Mouse (Mus musculus) forebrain, embryonic 16.5 days (tissue): Measurements from ENCODE around the gene Hand2. TPM values are rescaled to one million over a fixed set of nuclear protein-coding genes. Genes with fewer than 3 reads are reported as not detected.

ENCODE experiments used
- ATAC-seq: fragments of 200-750 bp; cut with Nextera tagmentation; 2 replicates; pipeline ENCODE4 v1.8.0; 2017; ENCODE audit warnings: mild to moderate bottlenecking, moderate library complexity
- H3K27ac ChIP-seq: fragments of 300-500 bp; sonication (generic); 2 replicates; pipeline ENCODE4 v1.5.1; 2014; ENCODE audit warnings: low read length, control low read depth
- H3K27me3 ChIP-seq: fragments of 300-500 bp; sonication (generic); replicated peaks from 2 replicates; pipeline ENCODE4 v1.6.1; 2014; ENCODE audit warnings: low read length; ENCODE audit not compliant: control insufficient read depth, insufficient read depth
- H3K36me3 ChIP-seq: fragments of 300-500 bp; sonication (generic); 2 replicates; pipeline ENCODE4 v1.6.1; 2014; ENCODE audit not compliant: control insufficient read depth, insufficient read depth
- H3K4me1 ChIP-seq: fragments of 300-500 bp; sonication (generic); replicated peaks from 2 replicates; pipeline ENCODE4 v1.6.1; 2014; ENCODE audit warnings: low read length; ENCODE audit not compliant: control insufficient read depth, insufficient read depth
- H3K4me2 ChIP-seq: fragments of 300-500 bp; sonication (generic); 2 replicates; pipeline ENCODE4 v1.6.1; 2014; ENCODE audit warnings: mild to moderate bottlenecking, low read length, control low read depth
- H3K4me3 ChIP-seq: fragments of 300-500 bp; sonication (generic); replicated peaks from 2 replicates; pipeline ENCODE4 v1.5.1; 2014; ENCODE audit warnings: mild to moderate bottlenecking, low read length, control low read depth
- H3K9ac ChIP-seq: fragments of 300-500 bp; sonication (generic); replicated peaks from 2 replicates; pipeline ENCODE4 v1.6.1; 2014; ENCODE audit warnings: low read depth, low read length, control low read depth
- H3K9me3 ChIP-seq: fragments of 300-500 bp; sonication (generic); 2 replicates; pipeline ENCODE4 v1.6.1; 2016; ENCODE audit warnings: low read length; ENCODE audit not compliant: control insufficient read depth
- WGBS: fragments of 180-500 bp; shearing (Covaris S2); extraction: QIAGEN DNeasy Blood & Tissue Kit; methylation state at CpG from one replicate; pipeline ENCODE4 v1.1.7; 2014; 5-methylcytosine and 5-hydroxymethylcytosine counted together
- polyA plus RNA-seq: library from polyadenylated mRNA; unstranded; fragments of >200 nt; fragmentation: Nextera tagmentation; extraction: Ambion mirVana; gene quantifications from 2 replicates; pipeline ENCODE4 v1.2.1, GENCODE M21; 2015

The Hand2 gene
- polyA plus RNA-seq, 1 experiment from 2014 or later = not detected

DNA sequence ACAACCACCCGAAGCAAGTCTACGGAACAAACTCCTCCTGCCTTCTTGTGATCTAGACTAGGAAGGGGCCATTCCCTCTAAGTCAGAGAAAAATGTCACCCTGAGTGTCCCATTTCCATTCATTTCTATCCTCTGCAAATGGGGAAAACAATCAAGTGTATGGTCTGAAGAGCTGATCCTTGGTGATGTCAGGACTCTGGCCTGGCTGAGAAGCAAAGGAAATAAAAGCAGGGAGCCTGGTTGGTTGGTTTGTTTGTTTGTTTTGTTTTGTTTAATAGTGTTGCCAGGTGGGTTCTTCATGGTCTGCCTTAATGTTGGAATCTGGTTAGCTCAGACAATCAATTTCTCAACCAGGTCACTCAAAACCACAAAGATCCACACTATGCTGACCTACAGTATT is 9.3 kb downstream of the Hand2 start:
- Histone ChIP-seq H3K27ac (no peak overlapping the region), H3K4me1 (peaks cover 10% of the 10 kb centered on the region), H3K36me3 (no peaks in the 10 kb centered on the region), H3K9ac (no peak overlapping the region), H3K9me3 (no peaks in the 10 kb centered on the region), H3K4me3 (no peak overlapping the region), H3K27me3 (peaks cover 78% of the 10 kb centered on the region), H3K4me2 (no peak overlapping the region)
- no peak for ATAC-seq
- WGBS = 9% methylated on average over 2 of the region's 2 CpGs

DNA sequence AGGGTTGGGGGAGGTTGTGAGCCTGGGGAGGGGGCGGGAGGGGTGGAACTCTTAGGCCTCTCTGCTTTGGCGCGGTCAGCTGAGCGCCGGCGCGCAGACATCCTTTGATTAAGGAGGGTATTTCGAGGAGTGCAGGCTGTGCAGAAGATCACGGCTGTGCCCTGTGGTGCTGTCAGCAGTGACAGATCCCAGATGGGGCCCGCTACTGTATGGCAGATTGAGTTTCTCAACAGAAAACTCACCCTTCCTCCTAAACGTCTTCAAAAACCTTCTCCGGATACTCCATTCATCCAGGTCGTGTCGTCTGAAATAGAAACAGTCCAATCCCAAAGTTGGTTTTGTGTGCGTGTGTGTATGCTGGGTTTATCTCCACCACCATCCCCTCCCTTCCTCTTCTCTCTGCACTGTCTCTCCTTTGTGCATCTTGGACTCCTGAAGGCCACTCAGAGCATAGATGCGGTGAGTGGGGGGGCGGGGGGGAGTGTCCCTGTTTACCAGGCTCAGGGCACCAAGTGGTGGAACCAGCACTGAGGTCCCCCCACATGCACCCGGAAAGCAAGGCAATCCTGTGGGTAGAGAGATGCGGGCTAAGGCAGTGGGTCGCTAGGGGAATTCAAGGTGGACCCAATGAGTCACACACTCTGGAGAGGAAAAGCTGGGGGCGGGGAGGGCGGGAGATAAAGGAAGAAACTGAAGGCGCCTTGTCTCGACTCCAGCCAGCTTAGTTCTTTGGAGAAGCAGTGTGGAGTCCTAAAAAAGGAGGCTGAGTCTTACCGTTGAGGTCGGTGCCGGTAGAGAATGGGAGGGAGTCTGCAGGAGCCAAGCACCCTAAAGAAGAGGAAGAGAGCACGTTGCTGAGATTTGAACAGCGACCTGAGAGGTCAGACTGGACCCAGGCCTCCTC is 11.2 kb downstream of the Hand2 start:
- H3K9me3 ChIP-seq = no peaks in the 10 kb centered on the region
- H3K36me3 ChIP-seq = no peaks in the 10 kb centered on the region
- peaks cover 10% of the 10 kb centered on the region for H3K4me1 ChIP-seq
- WGBS = under 1% methylated on average over 29 of the region's 29 CpGs
- peaks cover 75% of the 10 kb centered on the region for H3K27me3 ChIP-seq
- H3K4me3 ChIP-seq = no peak overlapping the region
- H3K9ac ChIP-seq = no peak overlapping the region
- H3K27ac ChIP-seq = no peak overlapping the region
- H3K4me2 ChIP-seq = no peak overlapping the region
- no peak for ATAC-seq

DNA sequence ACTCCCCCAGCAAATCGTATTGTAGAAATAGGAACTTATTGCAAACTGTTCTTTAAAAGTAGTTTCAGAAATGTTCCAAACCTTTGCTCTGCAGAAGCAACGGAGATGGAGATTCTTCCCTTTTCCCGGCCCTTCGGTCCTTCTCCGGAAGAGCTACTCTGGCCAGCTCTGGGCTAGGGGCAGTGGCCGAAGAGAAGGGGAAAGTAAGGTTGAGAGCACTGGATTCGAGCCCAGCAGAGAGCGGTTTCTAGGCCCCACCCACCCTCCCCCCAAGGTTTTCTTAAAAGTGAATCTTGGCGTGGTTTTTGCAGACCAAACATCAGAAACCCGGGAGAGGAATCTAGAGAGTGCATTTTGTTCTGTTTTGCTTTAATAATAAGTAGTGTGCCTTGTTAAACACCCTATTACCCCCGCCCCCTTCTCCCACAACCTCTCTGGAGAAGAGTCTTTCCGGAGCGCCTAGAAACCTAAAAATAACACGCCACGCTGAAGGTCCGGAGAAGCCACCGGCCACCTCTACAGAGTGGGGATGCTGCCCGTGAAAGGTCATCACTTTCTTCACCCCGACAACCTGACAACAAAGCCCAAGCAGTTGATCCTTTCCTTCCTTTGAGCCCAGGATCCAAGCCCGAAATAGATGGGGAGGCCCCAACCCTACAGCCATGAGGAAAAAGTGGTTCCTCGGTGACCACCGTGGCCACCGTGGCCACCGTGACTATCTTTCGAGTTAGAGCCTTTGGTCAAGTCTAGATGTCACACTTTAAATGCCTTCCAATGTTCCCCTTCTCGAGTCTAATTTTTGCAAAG is 12.1 kb downstream of the Hand2 start:
- H3K4me1 ChIP-seq = peaks cover 10% of the 10 kb centered on the region
- H3K27me3 ChIP-seq = peaks cover 77% of the 10 kb centered on the region
- H3K27ac ChIP-seq = no peak overlapping the region
- H3K4me2 ChIP-seq = no peak overlapping the region
- WGBS = 1% methylated on average over 26 of the region's 26 CpGs
- H3K9me3 ChIP-seq = no peaks in the 10 kb centered on the region
- no peak for ATAC-seq
- no peak overlapping the region for H3K4me3 ChIP-seq
- H3K36me3 ChIP-seq = no peaks in the 10 kb centered on the region
- H3K9ac ChIP-seq = no peak overlapping the region

DNA sequence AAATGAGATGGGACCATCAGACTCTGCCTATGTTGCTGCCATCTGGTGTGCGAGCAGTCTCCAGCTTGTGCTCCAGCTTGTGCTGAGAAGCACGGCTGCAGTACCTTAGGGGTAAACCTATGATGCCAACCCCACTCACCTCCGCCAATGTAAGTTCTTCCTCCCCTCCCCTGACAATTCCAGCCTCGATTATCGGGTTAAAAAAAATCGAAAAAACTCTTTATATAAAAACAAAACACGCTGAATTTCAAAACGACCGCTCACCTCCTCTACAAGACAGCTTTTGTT is 12.6 kb downstream of the Hand2 start:
- Histone ChIP-seq H3K4me2 (no peak overlapping the region), H3K9me3 (no peaks in the 10 kb centered on the region), H3K9ac (no peak overlapping the region), H3K36me3 (no peaks in the 10 kb centered on the region), H3K27me3 (peaks cover 80% of the 10 kb centered on the region), H3K4me1 (peaks cover 8% of the 10 kb centered on the region), H3K27ac (no peak overlapping the region), H3K4me3 (no peak overlapping the region)
- under 1% methylated on average over 9 of the region's 9 CpGs for WGBS
- ATAC-seq = peak; percentile 79

DNA sequence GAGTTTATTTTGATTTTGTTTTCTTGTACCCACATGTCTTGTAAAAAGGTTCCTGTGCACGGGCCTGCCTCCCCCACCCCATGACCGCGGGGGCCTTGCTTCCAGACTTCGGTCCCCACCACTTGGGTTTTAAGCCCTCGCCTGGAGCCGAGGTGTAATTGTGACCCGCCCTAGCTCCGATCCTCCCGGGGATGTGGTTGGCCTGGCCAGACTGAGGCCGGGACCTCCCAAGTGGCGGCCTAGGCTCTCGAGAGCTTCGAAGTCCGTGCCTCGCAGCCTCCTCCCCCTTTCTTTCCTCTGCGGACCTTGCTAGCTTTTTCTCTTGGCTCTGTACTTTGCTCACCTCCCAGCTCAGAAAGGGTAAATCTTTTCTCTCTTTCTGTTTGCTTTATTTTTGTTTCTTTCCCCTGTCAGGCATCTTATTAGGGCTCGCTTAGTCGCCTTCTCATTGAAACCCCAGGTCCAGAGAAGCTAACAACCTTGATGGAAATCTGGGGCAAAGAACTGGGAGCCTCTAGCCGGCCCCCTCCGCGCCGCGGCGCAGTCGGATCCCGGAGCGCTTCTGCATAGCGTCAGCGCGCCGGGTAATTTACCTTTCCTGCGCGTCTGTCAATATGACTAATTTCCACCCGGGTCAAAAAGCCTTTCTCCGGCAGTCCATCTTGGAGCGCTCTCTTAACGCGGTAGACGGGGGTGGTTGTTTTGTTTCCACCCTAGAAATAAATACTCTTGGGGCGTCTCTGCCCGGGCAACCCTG is 13.2 kb downstream of the Hand2 start:
- H3K9ac ChIP-seq = no peak overlapping the region

DNA sequence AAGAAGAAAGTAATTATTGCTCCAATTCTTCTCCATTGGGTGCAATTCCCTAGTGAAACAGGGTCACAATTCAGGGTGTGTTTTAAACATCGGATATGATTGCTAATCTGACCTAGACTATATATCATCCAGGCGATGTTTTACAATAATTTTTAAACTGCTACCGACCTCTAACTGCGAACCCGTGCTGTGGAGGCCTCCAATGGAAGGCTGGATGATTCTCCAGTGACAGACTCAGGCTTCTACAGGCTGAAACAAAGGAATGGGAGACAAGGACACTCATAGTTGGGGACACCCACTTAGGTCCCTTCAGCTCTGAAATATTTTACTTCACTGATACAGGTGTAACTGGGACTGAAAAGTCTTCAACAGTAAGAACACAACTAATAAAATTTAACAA is 13.9 kb downstream of the Hand2 start:
- WGBS = under 1% methylated on average over 5 of the region's 5 CpGs
- Histone ChIP-seq H3K4me3 (no peak overlapping the region), H3K9ac (no peak overlapping the region), H3K27ac (no peak overlapping the region), H3K4me2 (no peak overlapping the region), H3K36me3 (no peaks in the 10 kb centered on the region), H3K27me3 (peaks cover 80% of the 10 kb centered on the region), H3K4me1 (peaks cover 3% of the 10 kb centered on the region), H3K9me3 (no peaks in the 10 kb centered on the region)
- no peak for ATAC-seq

More for the DNA sequence above, 13.2 kb downstream of the Hand2 start:
- no peak overlapping the region for H3K4me2 ChIP-seq
- WGBS = under 1% methylated on average over 41 of the region's 41 CpGs
- H3K36me3 ChIP-seq = no peaks in the 10 kb centered on the region
- peak; percentile 38 for ATAC-seq
- H3K4me1 ChIP-seq = peaks cover 3% of the 10 kb centered on the region
- no peak overlapping the region for H3K4me3 ChIP-seq
- no peak overlapping the region for H3K27ac ChIP-seq
- no peaks in the 10 kb centered on the region for H3K9me3 ChIP-seq
- H3K27me3 ChIP-seq = peaks cover 80% of the 10 kb centered on the region

DNA sequence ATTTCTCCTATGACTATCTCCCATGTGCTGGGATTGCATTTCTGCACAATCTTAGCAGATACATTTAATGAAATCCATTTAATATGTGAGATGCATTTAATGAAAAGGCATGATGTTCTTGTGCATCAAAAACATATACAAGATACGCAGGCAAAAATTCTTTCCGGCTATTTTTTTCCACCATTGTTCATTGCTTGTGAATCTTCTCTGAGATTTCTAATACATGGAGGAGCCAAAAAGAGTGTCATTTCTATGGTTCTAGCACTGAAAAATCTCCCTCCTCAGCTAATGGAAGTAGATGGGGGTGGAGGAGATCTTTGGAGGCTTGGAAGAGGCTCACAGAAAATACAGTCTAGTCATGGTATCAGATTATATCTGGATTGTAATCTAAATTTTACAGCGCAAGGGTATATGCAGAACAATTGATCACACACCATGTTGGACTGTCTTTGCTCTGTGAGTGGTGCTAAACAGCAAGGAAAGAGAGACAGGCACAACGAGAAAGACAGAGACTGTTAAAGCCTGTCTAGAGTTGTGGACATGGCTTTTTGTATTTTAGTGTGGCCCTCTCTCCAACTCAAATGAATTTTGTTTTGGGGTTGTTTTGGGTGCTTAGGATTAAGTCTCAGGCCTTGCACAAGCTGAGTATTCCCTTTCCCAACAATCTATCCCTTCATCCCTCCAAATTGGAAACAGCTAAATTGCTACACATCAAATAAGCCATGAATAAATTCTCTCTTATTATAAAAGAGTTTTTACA is 16.7 kb downstream of the Hand2 start:
- 31% methylated on average over 4 of the region's 4 CpGs for WGBS
- Histone ChIP-seq H3K4me1 (peaks cover 8% of the 10 kb centered on the region), H3K27ac (no peak overlapping the region), H3K9ac (no peak overlapping the region), H3K9me3 (no peaks in the 10 kb centered on the region), H3K4me2 (no peak overlapping the region), H3K36me3 (no peaks in the 10 kb centered on the region), H3K4me3 (no peak overlapping the region), H3K27me3 (peaks cover 78% of the 10 kb centered on the region)
- ATAC-seq = no peak

DNA sequence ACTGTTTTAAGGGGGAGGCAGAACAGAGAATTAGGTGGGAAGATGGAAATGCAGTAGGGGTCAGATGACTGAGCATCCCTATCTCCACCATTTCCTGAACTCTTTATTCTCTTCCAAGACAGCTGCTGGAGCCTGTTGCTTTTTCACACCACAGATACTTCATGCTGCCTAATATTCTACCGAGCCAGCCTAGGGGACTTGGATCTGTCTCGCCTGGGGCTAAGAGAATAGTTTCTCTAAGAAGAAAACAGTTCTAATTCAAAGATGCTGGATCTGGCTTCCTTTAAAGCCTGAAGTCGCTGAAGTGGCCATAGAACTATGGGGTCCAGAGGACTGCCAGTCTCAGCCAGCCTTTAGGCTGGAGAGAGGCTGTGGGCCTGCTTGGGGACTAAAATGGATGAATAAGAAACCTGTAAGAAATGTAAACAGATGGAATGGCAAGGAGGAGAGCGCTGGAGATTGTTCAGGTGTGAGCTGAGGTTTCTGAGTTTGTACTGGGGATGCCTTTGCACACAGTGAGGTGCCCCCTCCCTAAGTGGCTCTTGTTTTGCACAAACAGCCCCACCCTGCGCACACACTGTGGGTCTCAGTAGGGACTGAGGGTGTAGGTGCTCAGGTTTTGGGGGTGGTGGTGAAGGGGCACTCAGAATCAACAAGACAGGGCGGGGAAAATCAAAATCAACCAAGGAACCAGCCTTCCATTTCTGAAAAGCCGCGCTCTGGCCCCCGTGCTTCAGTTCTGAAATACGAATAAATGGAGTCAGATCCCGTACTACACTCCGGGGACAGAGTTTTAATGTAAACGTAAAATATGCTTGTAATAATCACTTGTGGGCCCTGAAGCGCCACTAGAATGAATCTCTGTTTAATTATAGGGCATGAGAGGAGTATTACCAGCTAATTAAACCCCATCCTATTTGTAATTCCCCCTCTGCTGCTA is 19.2 kb downstream of the Hand2 start:
- Histone ChIP-seq H3K9me3 (no peaks in the 10 kb centered on the region), H3K4me3 (no peak overlapping the region), H3K9ac (no peak overlapping the region), H3K27ac (no peak overlapping the region), H3K4me1 (peaks cover 5% of the 10 kb centered on the region), H3K36me3 (no peaks in the 10 kb centered on the region), H3K27me3 (peaks cover 89% of the 10 kb centered on the region), H3K4me2 (no peak overlapping the region)
- no peak for ATAC-seq
- WGBS = 2% methylated on average over 14 of the region's 14 CpGs
